Mouse (Mus musculus): ENCODE data around the gene Apol11b. TPM values are rescaled to one million over a fixed set of nuclear protein-coding genes. Genes with fewer than 3 reads are reported as not detected.

The Apol11b gene
- polyA plus RNA-seq, 1 experiment, result 16.3 TPM

DNA sequence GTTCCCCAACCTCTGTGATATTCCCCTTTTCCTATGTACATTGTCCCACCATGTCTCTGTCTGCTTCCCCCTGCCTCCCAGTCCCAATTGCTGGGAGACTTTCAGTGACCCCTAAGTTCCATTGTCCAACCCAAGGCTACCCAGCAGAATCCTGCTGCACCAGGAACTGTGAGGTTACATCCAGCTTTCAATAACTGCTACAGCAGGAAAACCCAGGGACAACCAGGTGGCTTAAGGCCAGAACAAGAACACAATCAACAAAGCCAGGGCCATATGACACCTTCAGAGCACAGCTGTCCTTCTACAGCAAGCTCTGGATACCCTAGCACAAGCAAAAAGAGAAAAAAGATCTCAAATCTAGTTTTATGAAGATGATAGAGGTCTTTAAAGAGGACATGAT is 54.1 kb downstream of the Apol11b start:
- Histone ChIP-seq H3K4me3 (ENCODE audit: extremely low read depth, insufficient read depth, insufficient read length) (no peak overlapping the region), H3K4me1 (ENCODE audit: control insufficient read depth, insufficient read depth, insufficient read length) (no peaks in the 10 kb centered on the region)
- TF ChIP-seq POLR2A (IDR thresholded peaks at IDR 0.05; ENCODE audit: low read depth, low read length) (no peak), CTCF (IDR thresholded peaks at IDR 0.05; ENCODE audit: extremely low read depth, insufficient read depth, insufficient read length, insufficient replicate concordance) (no peak)

DNA sequence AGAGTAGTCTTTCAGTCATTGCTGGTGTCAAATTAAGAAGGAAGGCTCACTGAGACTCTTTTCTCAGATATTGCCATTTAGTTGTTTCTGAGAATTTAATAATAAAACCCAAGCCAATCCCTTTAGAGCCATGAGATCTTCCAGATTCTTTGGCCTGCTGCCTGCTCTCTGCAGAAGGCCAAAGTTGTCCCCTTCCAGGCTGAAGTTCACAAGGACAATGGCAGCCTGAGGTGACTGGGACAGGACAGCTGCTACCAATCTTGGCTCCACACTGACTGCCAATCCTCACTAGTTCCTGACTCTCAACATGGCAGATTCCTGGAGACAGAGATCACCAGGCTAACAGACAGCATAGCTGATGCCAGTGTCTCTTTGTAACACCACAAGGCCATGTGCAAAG is 56.1 kb downstream of the Apol11b start:
- Histone ChIP-seq H3K27ac (ENCODE audit: insufficient read depth, low read length) (no peak overlapping the region), H3K36me3 (ENCODE audit: control insufficient read depth, insufficient read depth, low read length) (no peaks in the 10 kb centered on the region), H3K4me3 (ENCODE audit: extremely low read depth, insufficient read depth, insufficient read length) (no peak overlapping the region), H3K4me1 (ENCODE audit: control insufficient read depth, insufficient read depth, insufficient read length) (no peaks in the 10 kb centered on the region), H3K27me3 (ENCODE audit: control insufficient read depth, insufficient read depth, low read length) (no peaks in the 10 kb centered on the region)
- DNase-seq (ENCODE audit: low read depth in 1 of 2, low spot score in 2 of 2), result no peak
- no peak for TF ChIP-seq CTCF (IDR thresholded peaks at IDR 0.05; ENCODE audit: extremely low read depth, insufficient read depth, insufficient read length, insufficient replicate concordance)

More for the DNA sequence above, 54.1 kb downstream of the Apol11b start:
- Histone ChIP-seq H3K36me3 (ENCODE audit: control insufficient read depth, insufficient read depth, low read length) (no peaks in the 10 kb centered on the region), H3K27ac (ENCODE audit: insufficient read depth, low read length) (no peak overlapping the region), H3K27me3 (ENCODE audit: control insufficient read depth, insufficient read depth, low read length) (no peaks in the 10 kb centered on the region)
- no peak for DNase-seq (ENCODE audit: low read depth in 1 of 2, low spot score in 2 of 2)

Other genes with a start within 250 kb of the Apol11b start
- 0.12 and 0.18 TPM in 2 replicates for gene Apol7a, start 244.2 kb downstream of the Apol11b start, polyA plus RNA-seq (2012; rRNA removed)
- 0.50 and 0.67 TPM in 2 replicates for gene Apol9a, start 232.2 kb downstream of the Apol11b start, polyA plus RNA-seq (2012; rRNA removed)
- gene Apol7b, start 195.8 kb downstream of the Apol11b start, polyA plus RNA-seq (2012; rRNA removed), result 0.11 and 0.19 TPM in 2 replicates
- 0.04 and 0.13 TPM in 2 replicates for gene Apol10a, start 166.2 kb downstream of the Apol11b start, polyA plus RNA-seq (2012; rRNA removed)
- gene Apol11a, start 135.0 kb downstream of the Apol11b start, polyA plus RNA-seq (2012; rRNA removed), result 0.09 and 0.48 TPM in 2 replicates
- 27.9 and 29.8 TPM in 2 replicates for gene Apol7c, start 110.0 kb downstream of the Apol11b start, polyA plus RNA-seq (2012; rRNA removed)
- not detected in 2 replicates for gene 1700025B11Rik, start 81.4 kb downstream of the Apol11b start, polyA plus RNA-seq (2012; rRNA removed)
- gene Apol10b, start 47.2 kb downstream of the Apol11b start, polyA plus RNA-seq (2012; rRNA removed), result 0.46 and 0.53 TPM in 2 replicates
- 0.22 TPM in 1 of 2 replicates, not detected in the other for gene Gm36245, start 44.0 kb downstream of the Apol11b start, polyA plus RNA-seq (2012; rRNA removed)
- gene Apol7e, start 55.6 kb upstream of the Apol11b start, polyA plus RNA-seq (2012; rRNA removed), result 9.8 and 10.6 TPM in 2 replicates
- gene Apol9b, start 85.8 kb upstream of the Apol11b start, polyA plus RNA-seq (2012; rRNA removed), result 1.4 and 2.7 TPM in 2 replicates
- 4.3 and 5.9 TPM in 2 replicates for gene Apol8, start 113.7 kb upstream of the Apol11b start, polyA plus RNA-seq (2012; rRNA removed)
- gene Myh9, start 198.9 kb upstream of the Apol11b start, polyA plus RNA-seq (2012; rRNA removed), result 138 and 142 TPM in 2 replicates